Mouse (Mus musculus) bone marrow, adult 2 months (tissue): ENCODE measurements at regions not wholly inside any gene's neighbourhood (a gene's known extent, or its start where the extent isn't known, plus 50 kb on each side); places are given as distances from the start of the nearest gene placed in this dataset.

Source experiments
- CTCF ChIP-seq: fragments of 200-500 bp; IDR thresholded peaks from 2 replicates; pipeline ENCODE4 v1.5.1; 2011; ENCODE audit warnings: low read length, control low read depth; ENCODE audit not compliant: control insufficient read depth, insufficient read depth
- POLR2A ChIP-seq: fragments of 200-500 bp; IDR thresholded peaks from 2 replicates; pipeline ENCODE4 v1.6.1; 2011; ENCODE audit warnings: low read depth, mild to moderate bottlenecking, control low read depth, low read length, borderline replicate concordance; ENCODE audit not compliant: control insufficient read depth

DNA sequence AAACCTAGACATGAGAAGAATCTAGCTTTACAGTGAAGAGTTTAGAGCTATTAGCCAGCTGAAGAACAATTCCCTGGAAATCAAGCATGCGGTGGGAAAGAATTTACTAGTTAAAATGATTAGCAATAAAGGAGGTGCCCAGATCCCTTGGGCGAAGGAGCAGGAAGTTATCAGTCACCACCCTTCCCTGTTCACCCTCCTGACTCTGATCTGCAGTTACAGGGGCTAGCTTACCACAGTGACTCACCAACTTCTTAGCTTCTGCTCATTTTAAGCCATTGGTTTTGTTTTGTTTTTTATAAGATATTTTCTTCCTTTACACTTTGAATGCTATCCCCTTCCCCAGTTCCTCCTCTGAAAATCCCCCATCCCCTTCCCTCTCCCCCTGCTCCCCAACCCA is 183.6 kb downstream of the Gxylt1 start:
- TF ChIP-seq CTCF (no peak), POLR2A (no peak)
